Mouse (Mus musculus) limb, embryonic 11.5 days (tissue): Measurements from ENCODE around the gene Fam133b. TPM values are rescaled to one million over a fixed set of nuclear protein-coding genes. Genes with fewer than 3 reads are reported as not detected.

Experiments
- ATAC-seq: fragments of 200-750 bp; cut with Nextera tagmentation; 2 replicates; pipeline ENCODE4 v1.8.0; 2017; ENCODE audit warnings: low read depth; ENCODE audit not compliant: insufficient number of reproducible peaks, low FRiP score, low TSS enrichment
- DNase-seq: peaks from one replicate; pipeline ENCODE4 v3.0.0-alpha.2; 2015; ENCODE audit warnings: low spot score
- H3K27ac ChIP-seq: fragments of 300-500 bp; sonication (generic); replicated peaks from 2 replicates; pipeline ENCODE4 v1.5.1; 2014; ENCODE audit warnings: low read depth, mild to moderate bottlenecking, low read length
- H3K27me3 ChIP-seq: fragments of 300-500 bp; sonication (generic); 2 replicates; pipeline ENCODE4 v1.6.1; 2014; ENCODE audit warnings: mild to moderate bottlenecking, low read length, mixed read lengths; ENCODE audit not compliant: control insufficient read depth, insufficient read depth
- H3K36me3 ChIP-seq: fragments of 300-500 bp; sonication (generic); 2 replicates; pipeline ENCODE4 v1.6.1; 2014; ENCODE audit warnings: mild to moderate bottlenecking, low read length, moderate library complexity, mixed read lengths; ENCODE audit not compliant: control insufficient read depth, insufficient read depth
- H3K4me1 ChIP-seq: fragments of 300-500 bp; sonication (generic); 2 replicates; pipeline ENCODE4 v1.6.1; 2014; ENCODE audit warnings: low read length, mixed read lengths; ENCODE audit not compliant: control insufficient read depth, insufficient read depth
- H3K4me2 ChIP-seq: fragments of 300-500 bp; sonication (generic); 2 replicates; pipeline ENCODE4 v1.6.1; 2014; ENCODE audit warnings: low read depth, mild to moderate bottlenecking, moderate library complexity; ENCODE audit not compliant: severe bottlenecking
- H3K4me3 ChIP-seq: fragments of 300-500 bp; sonication (generic); 2 replicates; pipeline ENCODE4 v1.5.1; 2014; ENCODE audit warnings: low read depth, low read length
- H3K9ac ChIP-seq: fragments of 300-500 bp; sonication (generic); 2 replicates; pipeline ENCODE4 v1.6.1; 2014; ENCODE audit warnings: mild to moderate bottlenecking, low read length
- H3K9me3 ChIP-seq: fragments of 300-500 bp; sonication (generic); 2 replicates; pipeline ENCODE4 v1.6.1; 2016; ENCODE audit warnings: low read length; ENCODE audit not compliant: control insufficient read depth
- WGBS: fragments of 180-500 bp; shearing (Covaris S2); extraction: QIAGEN DNeasy Blood & Tissue Kit; methylation state at CpG from one replicate; pipeline ENCODE4 v1.1.7; 2014; 5-methylcytosine and 5-hydroxymethylcytosine counted together
- polyA plus RNA-seq: library from polyadenylated mRNA; unstranded; fragments of >200 nt; fragmentation: Nextera tagmentation; extraction: Ambion mirVana; gene quantifications from 2 replicates; pipeline ENCODE4 v1.2.1, GENCODE M21; 2014

The Fam133b gene
- polyA plus RNA-seq, 1 experiment from 2014 or later: 41.1 TPM

DNA sequence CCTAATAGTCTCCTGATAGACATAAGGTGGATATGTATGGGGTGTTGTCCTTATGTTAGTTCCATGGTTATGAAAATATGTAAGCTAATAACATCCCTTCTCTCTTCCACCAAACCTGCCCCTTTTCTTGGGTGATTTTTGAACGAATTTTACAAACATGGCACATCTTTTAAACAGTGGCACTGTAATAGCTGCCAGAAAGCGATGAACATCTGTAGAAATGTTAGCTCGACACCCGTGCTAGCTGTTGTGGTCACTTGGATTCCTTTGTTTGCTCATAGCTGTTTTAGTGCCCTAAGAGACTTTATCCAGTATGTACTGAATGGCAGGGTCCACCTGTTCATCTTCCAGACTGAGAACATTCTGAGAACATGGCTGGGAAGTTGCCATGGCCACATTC, 27.6 kb downstream of the Fam133b start, which contains the start of gene 1700109H08Rik:
Gene 1700109H08Rik (plus strand): TSS at position 301 of the 400 bp plus-strand sequence.
- no peak within 1 kb of the TSS for H3K4me3 ChIP-seq
- H3K4me2 ChIP-seq: no peak within 1 kb of the TSS
- peaks cover 4% of the 10 kb centered on the region; the same call in 1 of the 2 replicates for H3K9me3 ChIP-seq
- 96% methylated on average over 4 of the region's 4 CpGs for WGBS
- no peaks in the 10 kb centered on the region for H3K27me3 ChIP-seq
- no peak for DNase-seq
- H3K4me1 ChIP-seq: no peaks in the 10 kb centered on the region
- no peak within 1 kb of the TSS for H3K27ac ChIP-seq
- H3K36me3 ChIP-seq: peaks cover 56% of the 10 kb centered on the region
- ATAC-seq: no peak
- no peak within 1 kb of the TSS for H3K9ac ChIP-seq

DNA sequence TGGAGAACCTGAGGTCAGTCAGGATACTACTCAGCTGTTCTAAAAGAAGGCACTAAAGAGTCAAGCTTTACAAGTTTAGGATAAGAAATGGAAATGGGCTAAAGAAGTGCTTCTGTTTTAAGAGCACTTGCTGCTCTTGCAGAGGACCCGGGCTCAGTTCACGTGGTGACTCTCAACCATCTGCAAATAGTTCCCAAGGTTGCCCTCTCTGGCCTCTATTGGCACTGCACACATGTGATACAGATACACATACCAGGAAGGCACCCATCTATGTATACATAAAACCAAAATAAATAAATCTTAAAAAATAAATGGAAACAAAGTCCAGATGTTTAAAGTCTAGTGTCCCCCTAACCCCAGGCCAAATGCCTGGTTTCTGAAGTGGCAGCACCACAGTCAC, 31.2 kb downstream of the Fam133b start:
- 94% methylated on average over 2 of the region's 2 CpGs for WGBS
- no peak for ATAC-seq
- H3K4me1 ChIP-seq: no peaks in the 10 kb centered on the region

DNA sequence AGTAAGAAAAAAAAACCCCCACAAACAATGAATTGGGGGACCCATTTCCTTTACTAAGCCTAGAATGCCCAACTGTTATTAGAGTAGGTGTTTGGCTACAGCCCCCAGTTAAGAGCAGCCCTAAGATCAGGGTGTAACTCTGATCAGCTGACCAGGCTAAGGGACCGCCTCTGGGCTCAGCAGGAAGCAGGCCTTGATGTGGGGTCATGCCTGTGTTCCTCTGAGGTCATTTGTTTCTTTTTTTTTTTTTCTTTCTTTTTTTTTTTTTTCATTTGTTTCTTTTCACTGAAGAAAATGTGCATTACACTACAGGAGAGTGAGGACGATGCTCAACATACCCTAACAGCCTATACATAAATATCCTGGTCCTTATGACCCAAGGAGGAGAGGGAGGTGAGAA, 34.3 kb downstream of the Fam133b start:
- H3K36me3 ChIP-seq: peaks cover 48% of the 10 kb centered on the region
- ATAC-seq: no peak

More for the DNA sequence above, 31.2 kb downstream of the Fam133b start:
- Histone ChIP-seq H3K4me3 (no peak overlapping the region), H3K9ac (no peak overlapping the region), H3K4me2 (no peak overlapping the region), H3K9me3 (peaks cover 4% of the 10 kb centered on the region; the same call in 1 of the 2 replicates), H3K27me3 (no peaks in the 10 kb centered on the region), H3K36me3 (peaks cover 59% of the 10 kb centered on the region), H3K27ac (no peak overlapping the region)
- no peak for DNase-seq

DNA sequence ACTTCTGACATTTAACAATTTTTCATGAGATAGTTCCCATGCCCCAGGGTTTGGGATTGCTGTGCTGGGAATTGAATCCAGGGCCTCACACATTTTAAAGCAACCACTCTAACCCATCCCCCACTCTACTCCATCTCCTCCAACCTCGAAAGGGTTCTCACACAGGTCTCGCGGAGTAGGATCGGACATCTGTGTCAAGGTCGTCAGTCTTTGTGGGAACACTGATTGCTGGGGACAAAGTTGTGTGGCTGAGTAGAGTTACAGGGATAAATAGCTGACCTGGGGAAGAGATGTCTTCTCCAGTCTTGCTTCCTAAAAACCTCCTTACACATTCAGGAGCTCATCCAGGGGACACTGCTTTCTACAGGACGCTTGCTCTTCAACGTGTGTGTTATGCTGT, 35.4 kb downstream of the Fam133b start:
- Histone ChIP-seq H3K27ac (no peak overlapping the region), H3K9me3 (peaks cover 4% of the 10 kb centered on the region; the same call in 1 of the 2 replicates), H3K27me3 (no peaks in the 10 kb centered on the region), H3K36me3 (peaks cover 44% of the 10 kb centered on the region), H3K4me1 (no peaks in the 10 kb centered on the region), H3K4me2 (no peak overlapping the region), H3K9ac (no peak overlapping the region), H3K4me3 (no peak overlapping the region)
- ATAC-seq (no peak), DNase-seq (no peak)
- 91% methylated on average over 7 of the region's 7 CpGs for WGBS

More for the DNA sequence above, 34.3 kb downstream of the Fam133b start:
- Histone ChIP-seq H3K27me3 (no peaks in the 10 kb centered on the region), H3K9me3 (peaks cover 4% of the 10 kb centered on the region; the same call in 1 of the 2 replicates), H3K4me3 (no peak overlapping the region), H3K4me2 (no peak overlapping the region), H3K27ac (no peak overlapping the region), H3K4me1 (no peaks in the 10 kb centered on the region), H3K9ac (no peak overlapping the region)
- no peak for DNase-seq
- 92% methylated on average over 2 of the region's 2 CpGs for WGBS

DNA sequence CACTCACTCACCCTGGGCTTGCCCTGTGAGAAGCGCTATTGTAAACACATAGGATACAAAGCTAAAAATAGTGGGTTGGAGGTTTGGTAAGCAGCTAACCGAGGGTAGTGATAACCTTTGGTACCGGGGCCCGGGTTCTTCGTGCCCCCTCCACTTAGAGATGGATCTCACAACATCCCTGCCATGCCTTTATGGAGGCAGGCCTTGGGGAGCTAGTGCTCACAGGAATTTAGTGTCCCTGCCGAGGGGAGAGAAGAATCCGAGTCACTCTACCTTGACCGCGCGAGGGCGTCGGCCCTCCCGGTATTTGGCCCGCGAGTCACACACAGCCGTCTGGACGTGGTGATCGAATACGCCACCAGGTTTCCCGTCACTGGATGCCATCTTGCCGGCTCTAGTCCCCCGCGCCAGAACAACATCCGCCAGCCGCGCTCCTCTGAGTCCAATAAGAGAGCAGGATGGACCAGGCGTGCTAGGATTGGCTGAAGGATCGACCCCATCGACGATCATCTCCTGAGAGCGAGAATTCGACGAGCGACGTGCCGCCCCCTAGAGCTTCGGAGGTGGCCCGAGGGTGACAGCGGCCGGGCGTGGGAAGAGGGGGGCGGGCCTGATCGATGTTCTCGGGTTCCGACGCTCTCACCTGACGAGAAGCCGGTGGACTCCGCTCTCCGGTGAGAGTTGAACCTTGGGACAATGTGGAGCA, 52.2 kb downstream of the Fam133b start, which contains the start of gene Pex1:
Gene Pex1 (plus strand): TSS at position 374 of the 706 bp plus-strand sequence.
- H3K27ac ChIP-seq: no peak within 1 kb of the TSS
- peak; percentile 99 for ATAC-seq
- H3K9ac ChIP-seq: peak within 1 kb of the TSS; percentile 69
- no peaks in the 10 kb centered on the region; the same call in 1 of the 2 replicates for H3K9me3 ChIP-seq
- H3K4me2 ChIP-seq: peak within 1 kb of the TSS; percentile 67
- H3K27me3 ChIP-seq: no peaks in the 10 kb centered on the region
- peak; percentile 95 for DNase-seq
- peak within 1 kb of the TSS; percentile 83 for H3K4me3 ChIP-seq
- under 1% methylated on average over 50 of the region's 50 CpGs for WGBS
- H3K4me1 ChIP-seq: peaks cover 9% of the 10 kb centered on the region
- H3K36me3 ChIP-seq: no peaks in the 10 kb centered on the region; the same call in 1 of the 2 replicates

DNA sequence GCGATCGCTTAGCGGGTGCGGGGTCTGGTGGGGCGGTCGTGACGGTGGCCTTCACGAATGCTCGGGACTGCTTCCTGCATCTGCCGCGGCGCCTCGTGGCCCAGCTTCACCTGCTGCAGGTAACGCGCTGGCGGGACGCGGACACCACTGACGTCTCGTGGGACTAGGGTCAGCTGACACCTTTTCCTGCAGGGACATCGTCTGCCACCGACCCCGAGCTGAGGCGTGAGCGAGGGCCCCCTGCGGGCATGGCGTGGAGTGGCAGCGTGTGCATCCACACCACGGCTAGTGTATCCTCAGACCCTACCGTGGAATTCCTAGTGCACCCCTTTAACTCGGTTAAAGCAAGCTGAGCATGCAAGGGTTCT, 52.8 kb downstream of the Fam133b start, which contains the start of gene Rbm48:
Gene Rbm48 (minus strand): TSS at position 187 of the 368 bp plus-strand sequence.
- no peaks in the 10 kb centered on the region for H3K27me3 ChIP-seq
- peak within 1 kb of the TSS; percentile 83 for H3K4me3 ChIP-seq
- WGBS: under 1% methylated on average over 30 of the region's 31 CpGs
- H3K27ac ChIP-seq: no peak within 1 kb of the TSS
- H3K4me2 ChIP-seq: peak within 1 kb of the TSS; percentile 67
- H3K9ac ChIP-seq: peak within 1 kb of the TSS; percentile 69
- peaks cover 9% of the 10 kb centered on the region for H3K4me1 ChIP-seq
- H3K9me3 ChIP-seq: no peaks in the 10 kb centered on the region; the same call in 1 of the 2 replicates
- DNase-seq (peak; percentile 81), ATAC-seq (peak; percentile 74)
- H3K36me3 ChIP-seq: no peaks in the 10 kb centered on the region

DNA sequence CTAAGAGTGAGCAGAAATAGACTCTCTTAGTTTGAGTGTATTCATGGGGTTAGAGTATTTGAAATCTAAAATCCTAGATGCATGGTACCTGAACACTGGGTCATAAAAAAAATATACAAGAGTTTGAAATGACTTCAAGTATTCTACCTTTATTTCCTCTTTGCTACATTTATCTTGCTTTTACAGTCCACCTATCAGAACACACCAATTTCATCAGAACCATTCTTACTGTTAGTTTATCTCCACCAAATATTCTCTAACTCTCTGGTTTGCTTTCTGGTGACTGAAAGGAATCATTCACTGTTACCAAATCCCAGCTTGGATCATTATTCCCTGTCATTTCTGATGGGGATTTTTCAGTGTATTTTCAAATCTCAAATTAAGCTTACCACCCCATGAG, 53.5 kb downstream of the Fam133b start:
- Histone ChIP-seq H3K9ac (no peak overlapping the region), H3K9me3 (no peaks in the 10 kb centered on the region; the same call in 1 of the 2 replicates), H3K4me3 (no peak overlapping the region), H3K36me3 (no peaks in the 10 kb centered on the region), H3K27me3 (no peaks in the 10 kb centered on the region), H3K4me2 (peak overlapping the region; percentile 67), H3K27ac (no peak overlapping the region), H3K4me1 (peaks cover 9% of the 10 kb centered on the region)
- ATAC-seq: no peak
- no peak for DNase-seq

DNA sequence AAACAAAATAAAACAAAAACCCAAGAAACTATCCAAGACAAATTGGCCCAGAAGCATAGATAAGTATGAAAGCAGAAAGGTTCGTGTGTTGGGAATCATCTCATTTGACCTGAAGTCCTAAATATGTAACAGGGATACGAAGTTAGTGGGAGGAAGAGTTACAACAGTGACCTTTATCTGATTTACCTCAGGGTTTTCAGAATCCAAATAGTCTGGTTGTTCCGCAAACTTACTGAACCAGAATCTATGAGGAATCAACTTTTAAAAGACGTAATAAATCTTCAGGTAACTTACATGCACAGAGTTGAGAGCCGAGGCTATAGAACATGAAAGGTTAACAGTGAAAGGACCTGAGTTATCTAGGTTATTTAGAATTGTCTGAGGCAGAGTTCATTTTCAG, 55.1 kb downstream of the Fam133b start:
- H3K27ac ChIP-seq: no peak overlapping the region
- no peak overlapping the region for H3K4me3 ChIP-seq
- H3K4me2 ChIP-seq: no peak overlapping the region
- ATAC-seq (no peak), DNase-seq (no peak)
- no peaks in the 10 kb centered on the region for H3K36me3 ChIP-seq
- no peaks in the 10 kb centered on the region; the same call in 1 of the 2 replicates for H3K9me3 ChIP-seq
- 93% methylated on average over 5 of the region's 5 CpGs for WGBS
- H3K9ac ChIP-seq: no peak overlapping the region
- H3K4me1 ChIP-seq: peaks cover 9% of the 10 kb centered on the region
- no peaks in the 10 kb centered on the region for H3K27me3 ChIP-seq
